Mouse (Mus musculus): ENCODE results near the gene Car4. TPM values are rescaled to one million over a fixed set of nuclear protein-coding genes. Genes with fewer than 3 reads are reported as not detected.

Gene Car4
- polyA plus RNA-seq, 1 experiment, result not detected

GRCm38 (mm10) chr11:84995241-84995640 lies 37.7 kb downstream of the Car4 start:
- Histone ChIP-seq H3K36me3 (ENCODE audit: control insufficient read depth, insufficient read depth) (peaks cover 30% of the 10 kb centered on the region), H3ac (ENCODE audit: control insufficient read depth, insufficient read length, low read depth) (no peak overlapping the region), H3K79me2 (ENCODE audit: control insufficient read depth, insufficient read depth) (no peaks in the 10 kb centered on the region), H3K79me3 (ENCODE audit: low read depth) (no peaks in the 10 kb centered on the region), H3K4me3 (ENCODE audit: insufficient read depth, poor library complexity, severe bottlenecking) (no peak overlapping the region), H3K27me3 (ENCODE audit: control insufficient read depth, insufficient read depth, insufficient read length) (no peaks in the 10 kb centered on the region)
- no peak for TF ChIP-seq USF1 (IDR thresholded peaks at IDR 0.05; ENCODE audit: low read depth)

DNA sequence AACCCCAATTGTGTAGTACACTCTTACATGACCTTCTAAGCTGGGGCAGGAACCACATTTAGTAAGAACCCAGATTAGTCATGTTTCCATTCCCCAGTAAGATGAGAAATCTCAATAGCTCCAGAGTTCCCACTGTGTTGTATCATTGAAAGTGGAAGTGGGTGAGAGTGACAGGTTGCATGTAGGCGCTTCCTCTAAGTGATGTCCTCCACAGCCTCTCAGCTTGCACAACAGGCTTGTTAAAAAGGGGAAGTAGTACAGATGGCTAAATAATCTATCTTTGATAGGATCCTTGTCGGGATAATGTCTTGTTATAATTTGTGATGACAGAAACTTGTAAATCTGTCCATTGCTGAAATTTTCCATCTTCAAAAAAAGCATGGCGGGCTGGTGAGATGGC lies 46.0 kb downstream of the Car4 start:
- Histone ChIP-seq H3K79me2 (ENCODE audit: control insufficient read depth, insufficient read depth) (no peaks in the 10 kb centered on the region), H3ac (ENCODE audit: control insufficient read depth, insufficient read length, low read depth) (no peak overlapping the region), H3K27me3 (ENCODE audit: control insufficient read depth, insufficient read depth, insufficient read length) (no peaks in the 10 kb centered on the region), H3K36me3 (ENCODE audit: control insufficient read depth, insufficient read depth) (peaks cover 6% of the 10 kb centered on the region), H3K4me3 (ENCODE audit: insufficient read depth, poor library complexity, severe bottlenecking) (no peak overlapping the region), H3K79me3 (ENCODE audit: low read depth) (no peaks in the 10 kb centered on the region)
- TF ChIP-seq FOSL1 (IDR thresholded peaks at IDR 0.05; ENCODE audit: insufficient read depth, low read length, poor library complexity, severe bottlenecking) (no peak), MAX (IDR thresholded peaks at IDR 0.05) (no peak), USF1 (IDR thresholded peaks at IDR 0.05; ENCODE audit: low read depth) (no peak), CTCF (IDR thresholded peaks at IDR 0.05; ENCODE audit: control insufficient read depth, insufficient read depth, insufficient read length) (no peak), CEBPB (IDR thresholded peaks at IDR 0.05; ENCODE audit: low read depth) (no peak), MYOD1 (IDR thresholded peaks at IDR 0.05; ENCODE audit: control insufficient read depth, insufficient read length, low read depth) (no peak)

DNA sequence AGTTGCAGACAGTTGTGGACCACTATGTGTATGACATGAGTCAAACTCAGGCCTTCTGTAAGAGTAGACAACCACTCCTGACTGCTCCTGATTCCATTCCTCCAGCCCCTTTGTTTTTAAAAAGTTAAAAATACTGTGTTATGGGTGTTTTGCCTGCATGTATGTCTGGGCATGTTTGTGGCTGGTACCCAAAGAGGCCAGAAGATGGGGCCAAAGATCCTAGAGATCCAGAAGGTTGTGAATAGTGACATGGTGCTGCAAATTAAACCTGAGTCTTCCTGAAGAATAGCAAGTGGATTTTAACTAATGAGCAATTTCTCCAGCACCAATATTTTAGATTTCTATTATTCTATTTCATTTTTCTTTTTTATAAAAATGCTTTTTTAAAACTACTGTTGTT lies 55.5 kb downstream of the Car4 start:
- Histone ChIP-seq H3K4me3 (ENCODE audit: insufficient read depth, poor library complexity, severe bottlenecking) (no peak overlapping the region), H3K27me3 (ENCODE audit: control insufficient read depth, insufficient read depth, insufficient read length) (no peaks in the 10 kb centered on the region), H3K79me3 (ENCODE audit: low read depth) (no peaks in the 10 kb centered on the region), H3K36me3 (ENCODE audit: control insufficient read depth, insufficient read depth) (peaks cover 15% of the 10 kb centered on the region), H3ac (ENCODE audit: control insufficient read depth, insufficient read length, low read depth) (no peak overlapping the region), H3K79me2 (ENCODE audit: control insufficient read depth, insufficient read depth) (no peaks in the 10 kb centered on the region)
- TF ChIP-seq CEBPB (IDR thresholded peaks at IDR 0.05; ENCODE audit: low read depth) (no peak), MYOD1 (IDR thresholded peaks at IDR 0.05; ENCODE audit: control insufficient read depth, insufficient read length, low read depth) (no peak), MYOG (IDR thresholded peaks at IDR 0.05; ENCODE audit: control insufficient read depth, extremely low read depth, insufficient read length) (no peak), USF1 (IDR thresholded peaks at IDR 0.05; ENCODE audit: low read depth) (no peak), CTCF (IDR thresholded peaks at IDR 0.05; ENCODE audit: control insufficient read depth, insufficient read depth, insufficient read length) (no peak), FOSL1 (IDR thresholded peaks at IDR 0.05; ENCODE audit: insufficient read depth, low read length, poor library complexity, severe bottlenecking) (no peak), MAX (IDR thresholded peaks at IDR 0.05) (no peak)

Other genes starting within 250 kb of the Car4 start
- gene Mrm1, start 138.3 kb upstream of the Car4 start, polyA plus RNA-seq (2012; fragmentation: generic; extraction: Trizol), result 23.6 TPM
- gene Dhrs11, start 128.8 kb upstream of the Car4 start, polyA plus RNA-seq (2012; fragmentation: generic; extraction: Trizol), result 5.5 TPM
- 21.1 TPM for gene Ggnbp2, start 87.0 kb upstream of the Car4 start, polyA plus RNA-seq (2012; fragmentation: generic; extraction: Trizol)
- gene Myo19, start 77.6 kb upstream of the Car4 start, polyA plus RNA-seq (2012; fragmentation: generic; extraction: Trizol), result 13.2 TPM
- gene Pigw, start 77.5 kb upstream of the Car4 start, polyA plus RNA-seq (2012; fragmentation: generic; extraction: Trizol), result 3.9 TPM
- gene Znhit3, start 41.4 kb upstream of the Car4 start, polyA plus RNA-seq (2012; fragmentation: generic; extraction: Trizol), result 39.2 TPM
- 2.9 TPM for gene Usp32, start 182.4 kb downstream of the Car4 start, polyA plus RNA-seq (2012; fragmentation: generic; extraction: Trizol)
- gene 1700125H20Rik, start 212.6 kb downstream of the Car4 start, polyA plus RNA-seq (2012; fragmentation: generic; extraction: Trizol), result not detected